Mouse (Mus musculus) thymus, adult 2 months (tissue): ENCODE data around the gene Snx33.
"Not testable (repeated sequence)": the region's sequence is repeated elsewhere in the genome, so short reads cannot be mapped to it uniquely, and the experiment has no call there.

Experiments
- CTCF ChIP-seq: fragments of 200-500 bp; IDR thresholded peaks from 2 replicates; pipeline ENCODE4 v1.5.1; 2012; ENCODE audit warnings: mild to moderate bottlenecking, control low read depth, low read length, moderate library complexity, borderline replicate concordance; ENCODE audit not compliant: control insufficient read depth, poor library complexity, insufficient read depth; ENCODE audit errors: extremely low read depth
- POLR2A ChIP-seq: fragments of 200-500 bp; IDR thresholded peaks from 2 replicates; pipeline ENCODE4 v1.6.1; 2012; ENCODE audit warnings: mild to moderate bottlenecking, low read length, control low read depth, moderate library complexity; ENCODE audit not compliant: control insufficient read depth, poor library complexity, insufficient read depth; ENCODE audit errors: extremely low read depth

DNA sequence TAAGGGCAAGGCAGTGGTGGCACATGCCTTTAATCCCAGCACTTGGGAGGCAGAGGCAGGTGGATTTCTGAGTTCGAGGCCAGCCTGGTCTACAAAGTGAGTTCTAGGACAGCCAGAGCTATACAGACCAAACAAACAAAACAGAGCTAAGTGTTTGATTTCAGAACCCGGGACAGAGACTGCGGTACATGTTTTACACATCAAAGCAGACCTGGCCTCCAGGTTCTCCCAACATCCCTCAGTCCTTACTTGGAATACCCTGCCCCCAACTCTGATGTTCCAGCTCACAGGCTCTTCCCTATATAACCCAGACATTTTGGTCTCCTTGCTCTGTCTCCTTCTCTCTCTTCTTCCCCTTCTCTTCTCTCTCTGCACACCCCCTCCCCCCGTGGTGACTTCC, 18.2 kb downstream of the Snx33 start:
- not testable (repeated sequence) for TF ChIP-seq CTCF, POLR2A
